In the genomic region with DNA sequence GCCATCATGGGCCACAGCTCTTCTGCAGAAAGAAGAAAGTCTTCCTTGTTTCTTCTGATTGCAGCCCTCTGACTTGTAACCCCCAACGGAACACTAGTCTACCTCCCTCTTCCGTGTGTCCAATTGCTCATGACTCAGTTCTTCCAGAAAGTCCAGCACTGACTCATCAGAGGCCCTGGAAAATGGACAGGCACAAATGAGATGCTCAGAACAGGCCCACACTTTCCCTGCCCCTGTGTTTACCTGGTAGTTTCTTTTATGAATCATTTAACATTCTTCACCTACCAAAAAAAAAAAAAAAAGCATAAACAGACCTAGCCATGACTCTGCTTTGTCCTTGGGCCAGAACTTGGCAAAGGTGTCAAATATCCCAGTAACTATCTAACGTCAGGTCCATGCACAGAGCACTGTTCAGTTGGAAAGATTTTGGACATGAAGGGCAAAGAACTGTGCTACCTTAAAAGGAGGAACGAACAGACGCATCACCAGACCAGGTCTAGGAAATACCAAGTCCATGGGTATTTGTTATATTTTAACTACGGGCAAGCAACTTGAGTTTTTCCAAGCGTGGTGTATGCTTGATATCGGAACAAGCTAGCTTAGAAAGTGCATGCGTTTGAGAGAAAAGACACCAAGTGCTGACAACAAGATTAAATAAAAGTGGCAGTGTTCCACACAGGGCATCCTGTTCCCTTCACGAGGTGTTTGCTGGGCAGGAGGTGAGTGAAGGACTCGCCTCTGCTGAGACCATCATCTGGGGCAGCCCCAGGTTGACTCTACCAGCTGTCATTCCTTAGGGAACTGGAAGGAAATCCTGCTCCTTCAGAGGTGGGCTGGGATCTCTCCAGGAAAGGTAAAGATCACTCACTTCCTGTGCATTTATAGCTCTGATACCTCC, we compare ENCODE assay signal across 17 mouse cellular contexts. TPM values are rescaled to one million over a fixed set of nuclear protein-coding genes. Genes with fewer than 3 reads are reported as not detected.
DNase-seq lines count a peak whose midpoint lies in the region; ATAC-seq and TF ChIP-seq lines count a peak whose summit lies in the region.
"Had no signal": no experiment of that assay in that cellular context is flagged by ENCODE, and none has a peak within 500 bp of the region (broad histone marks: within the 10 kb centered on the region; RNA-seq: fewer than 3 reads in every experiment).

No protein-coding gene starts in this region.

- TF ChIP-seq CTCF in Patski (IDR thresholded peaks at IDR 0.05) = no peak

- POLR2A ChIA-PET in Patski (lab: Charles Lee) = interaction anchor here (0.7 to 1.6 kb wide), 5 partner anchors 32 to 68 kb away, joined by 3 to 7 read pairs (median 3); no protein-coding TSS in a partner anchor

- intact Hi-C loops in heart, postnatal 10 days (cut with DNase I) = loop anchor here (10.0 kb wide), 2 partner anchors 457 to 1177 kb away; no protein-coding TSS in a partner anchor

- DNase-seq in 3T3-L1 (ENCODE audit: low read depth, low spot score) (peak; percentile 93), Patski (ENCODE audit: low read depth, low spot score) (peak; percentile 87)
- DNase-seq in kidney, adult 18-20 months = peak; percentile 67
- peak; percentile 35 for DNase-seq in kidney, postnatal 10 days
- no peak for DNase-seq in lung, postnatal 36 days
- no peak for DNase-seq in cerebellum, adult 11-12 months
- no peak for DNase-seq in heart, postnatal 10 days
- no peak for DNase-seq in left cerebral cortex, adult 11 months (ENCODE audit: low spot score)
- DNase-seq: cerebellum, postnatal 25 days; heart, postnatal 4 days had no signal

- H3K27me3 ChIP-seq in Patski = no peaks in the 10 kb centered on the region
- H3K27me3 ChIP-seq: heart, embryonic 13.5 days; limb, embryonic 12.5 days; neural tube, embryonic 12.5 days had no signal

- peak; percentile 85 for ATAC-seq in Patski
- ATAC-seq: CD4-positive, CD25-positive, alpha-beta regulatory T cell, adult 4 months; forebrain, embryonic 13.5 days; lung, postnatal 0 days had no signal

- in situ Hi-C loops in Patski (cut with MboI; ENCODE audit: low pct_unique_long_range_greater_than_20kb) = loop anchor here (5.0 to 10.0 kb wide), 3 partner anchors 50 to 247 kb away; no protein-coding TSS in a partner anchor

- CTCF ChIA-PET in Patski (lab: Charles Lee) = interaction anchor here (0.8 to 2.2 kb wide), 5 partner anchors 11 to 104 kb away, joined by 3 to 6 read pairs (median 3); no protein-coding TSS in a partner anchor

RNA-seq across cellular contexts. Expression of a gene that starts 58.0 kb away (rescaled TPM):
- polyA plus RNA-seq in Patski (2021) = 213 TPM
- total RNA-seq in heart, postnatal 10 days (2021) = 1 to 10 TPM; 1.7 to 2.0 TPM
- polyA plus RNA-seq: G1E had no signal

Comparison
In these comparisons a context has a peak if more than half of its experiments do, and no peak if none do; other contexts are left out.
1. DNase-seq: peak in 3T3-L1 (single experiment), Patski (single experiment), kidney, adult 18-20 months (single experiment) and kidney, postnatal 10 days (single experiment); none in lung, postnatal 36 days (single experiment), cerebellum, adult 11-12 months (single experiment), heart, postnatal 10 days (0 of 2) and left cerebral cortex, adult 11 months (single experiment).